Mouse (Mus musculus): ENCODE data around the gene Uhrf1. TPM values are rescaled to one million over a fixed set of nuclear protein-coding genes. Genes with fewer than 3 reads are reported as not detected.

The Uhrf1 gene
- polyA plus RNA-seq, 1 experiment from 2014 or later = 147 TPM

DNA sequence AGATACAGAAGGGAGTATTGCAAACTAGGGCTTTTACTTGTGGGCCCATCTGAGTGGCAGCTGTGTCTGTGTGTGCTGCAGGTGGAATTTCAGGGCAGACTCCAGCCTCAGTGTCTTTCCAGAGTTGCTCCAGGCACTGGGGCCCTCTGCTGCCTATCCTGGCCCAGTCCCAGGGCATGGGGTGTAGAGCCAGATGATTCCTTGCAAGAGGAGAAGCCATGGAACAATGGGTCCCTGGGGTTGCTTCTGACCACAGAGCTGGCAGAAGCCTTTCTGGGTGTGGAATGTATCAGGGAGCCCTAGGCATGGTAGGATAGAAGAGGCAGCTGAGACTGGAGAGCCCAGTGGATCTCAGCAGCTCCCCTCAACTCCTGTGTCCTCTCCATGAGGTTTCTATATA lies 28.1 kb downstream of the Uhrf1 start:
- no peak for ATAC-seq (ENCODE audit: insufficient read depth)
- no peak for DNase-seq
- Histone ChIP-seq H3K27me3 (ENCODE audit: insufficient read depth, low read length) (no peaks in the 10 kb centered on the region), H3K27ac (ENCODE audit: low read depth) (no peak overlapping the region), H3K4me1 (ENCODE audit: insufficient read depth) (no peaks in the 10 kb centered on the region; the same call in 1 of the 2 replicates), H3K36me3 (ENCODE audit: insufficient read depth) (0 out of 2 replicates have a peak, but pooled peaks cover 3% of the 10 kb centered on the region), H3K9ac (no peak overlapping the region; the same call in 1 of the 2 replicates), H3K4me2 (no peak overlapping the region), H3K9me3 (ENCODE audit: low read depth, low read length) (no peaks in the 10 kb centered on the region), H3K4me3 (ENCODE audit: low read depth, low read length) (no peak overlapping the region)
- TF ChIP-seq CTCF (IDR thresholded peaks at IDR 0.05; ENCODE audit: low read depth) = no peak

DNA sequence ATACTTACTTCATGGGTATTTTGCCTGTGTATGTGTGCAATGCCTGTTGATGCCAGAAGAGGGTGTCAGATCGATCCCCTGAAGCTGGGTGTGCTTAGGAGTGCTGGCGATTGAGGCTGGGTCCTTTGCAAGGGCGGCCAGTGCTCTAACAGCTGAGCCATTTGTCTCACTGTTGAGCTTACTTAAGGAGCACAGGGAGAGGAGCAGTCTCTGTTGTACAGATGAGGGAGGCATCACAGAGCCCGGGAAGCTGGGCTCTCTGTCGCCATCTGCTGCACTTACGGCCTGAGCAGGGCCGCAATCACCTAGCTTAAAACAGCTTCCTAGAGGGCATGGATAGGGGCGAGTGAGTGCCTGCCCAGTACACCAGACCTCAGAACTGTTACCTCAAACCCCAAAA lies 29.9 kb downstream of the Uhrf1 start:
- Histone ChIP-seq H3K4me3 (ENCODE audit: low read depth, low read length) (no peak overlapping the region), H3K9me3 (ENCODE audit: low read depth, low read length) (no peaks in the 10 kb centered on the region), H3K27ac (ENCODE audit: low read depth) (no peak overlapping the region), H3K4me2 (no peak overlapping the region), H3K4me1 (ENCODE audit: insufficient read depth) (no peaks in the 10 kb centered on the region), H3K9ac (no peak overlapping the region), H3K27me3 (ENCODE audit: insufficient read depth, low read length) (no peaks in the 10 kb centered on the region), H3K36me3 (ENCODE audit: insufficient read depth) (0 out of 2 replicates have a peak, but pooled peaks cover 3% of the 10 kb centered on the region)
- DNase-seq = peak; percentile 24
- WGBS = 43% methylated on average over 8 of the region's 8 CpGs
- no peak for ATAC-seq (ENCODE audit: insufficient read depth)
- TF ChIP-seq CTCF (IDR thresholded peaks at IDR 0.05; ENCODE audit: low read depth) = peak; percentile 55

DNA sequence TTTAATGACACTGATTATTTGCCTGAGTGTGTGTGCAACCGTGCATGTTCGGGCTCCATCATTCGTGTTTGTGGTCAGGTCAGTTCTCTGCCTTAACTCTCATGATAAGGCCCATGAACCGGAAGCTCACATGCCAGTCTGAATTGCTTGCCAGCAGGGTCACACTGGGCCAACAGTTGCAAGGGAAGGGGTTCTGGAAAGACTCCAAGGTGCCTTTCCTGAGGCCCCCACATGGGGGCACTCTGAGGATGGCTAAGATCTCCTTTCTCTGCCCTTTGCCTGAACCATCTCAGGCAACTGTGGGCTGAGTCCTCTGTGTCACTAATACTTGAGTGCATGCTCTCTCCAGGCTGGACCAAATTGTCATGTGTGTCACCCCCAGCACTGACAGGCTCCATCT lies 34.1 kb downstream of the Uhrf1 start:
- H3K9ac ChIP-seq = no peak overlapping the region
- 38% methylated on average over 4 of the region's 4 CpGs for WGBS
- no peak overlapping the region for H3K4me2 ChIP-seq
- no peaks in the 10 kb centered on the region for H3K9me3 ChIP-seq (ENCODE audit: low read depth, low read length)
- 0 out of 2 replicates have a peak, but pooled peaks cover 3% of the 10 kb centered on the region for H3K36me3 ChIP-seq (ENCODE audit: insufficient read depth)
- peak; percentile 71 for DNase-seq
- no peak overlapping the region for H3K4me3 ChIP-seq (ENCODE audit: low read depth, low read length)
- peak; percentile 62 for TF ChIP-seq CTCF (IDR thresholded peaks at IDR 0.05; ENCODE audit: low read depth)
- no peaks in the 10 kb centered on the region for H3K4me1 ChIP-seq (ENCODE audit: insufficient read depth)
- no peak overlapping the region for H3K27ac ChIP-seq (ENCODE audit: low read depth)
- no peaks in the 10 kb centered on the region for H3K27me3 ChIP-seq (ENCODE audit: insufficient read depth, low read length)
- ATAC-seq (ENCODE audit: insufficient read depth) = peak; percentile 38; the same call in 1 of the 2 replicates

DNA sequence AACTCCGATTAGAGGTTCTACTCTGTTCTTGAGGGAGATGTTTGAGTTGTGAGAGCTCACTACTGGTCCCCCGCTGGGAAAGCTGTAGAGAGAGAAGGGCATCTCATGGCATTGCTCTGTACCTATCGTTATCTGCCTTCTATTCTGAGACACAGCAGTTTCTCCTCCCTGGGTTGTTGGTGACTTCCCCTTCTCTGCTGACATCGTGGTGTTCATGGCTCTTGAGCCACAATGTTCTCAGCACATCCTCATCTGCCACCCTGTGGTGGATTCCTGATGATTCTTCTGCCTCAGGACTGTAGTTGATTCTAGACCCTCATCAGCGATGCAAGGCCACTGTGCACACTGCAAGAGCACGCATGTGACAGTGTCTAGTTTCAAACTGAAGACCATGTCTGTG lies 34.7 kb downstream of the Uhrf1 start:
- DNase-seq (no peak), ATAC-seq (ENCODE audit: insufficient read depth) (no peak)
- Histone ChIP-seq H3K9me3 (ENCODE audit: low read depth, low read length) (no peaks in the 10 kb centered on the region), H3K4me1 (ENCODE audit: insufficient read depth) (no peaks in the 10 kb centered on the region), H3K36me3 (ENCODE audit: insufficient read depth) (0 out of 2 replicates have a peak, but pooled peaks cover 3% of the 10 kb centered on the region), H3K9ac (no peak overlapping the region), H3K27ac (ENCODE audit: low read depth) (no peak overlapping the region), H3K4me3 (ENCODE audit: low read depth, low read length) (no peak overlapping the region), H3K4me2 (no peak overlapping the region), H3K27me3 (ENCODE audit: insufficient read depth, low read length) (no peaks in the 10 kb centered on the region)
- WGBS = 84% methylated on average over 6 of the region's 6 CpGs
- no peak for TF ChIP-seq CTCF (IDR thresholded peaks at IDR 0.05; ENCODE audit: low read depth)

DNA sequence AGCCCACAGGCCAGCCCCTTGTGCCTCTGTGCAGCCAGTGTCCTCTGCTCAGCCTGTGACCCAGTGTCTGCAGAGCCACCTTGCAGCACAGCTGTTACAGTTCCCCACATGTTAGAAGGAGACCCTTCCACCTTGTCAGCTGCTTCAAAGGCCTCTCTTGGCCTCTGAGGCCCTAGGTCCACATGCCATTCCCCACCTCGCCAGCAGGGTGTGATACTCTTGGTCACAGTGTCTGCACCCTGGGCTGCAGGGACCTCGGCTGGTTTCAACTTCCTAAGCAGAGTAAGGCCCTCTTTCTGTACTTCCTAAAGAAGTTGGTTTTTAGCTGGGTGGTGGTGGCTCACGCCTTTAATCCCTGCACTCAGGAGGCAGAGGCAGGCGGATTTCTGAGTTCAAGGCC lies 35.8 kb downstream of the Uhrf1 start:
- DNase-seq (peak; percentile 34), ATAC-seq (ENCODE audit: insufficient read depth) (no peak)
- Histone ChIP-seq H3K36me3 (ENCODE audit: insufficient read depth) (0 out of 2 replicates have a peak, but pooled peaks cover 3% of the 10 kb centered on the region), H3K9me3 (ENCODE audit: low read depth, low read length) (no peaks in the 10 kb centered on the region), H3K4me3 (ENCODE audit: low read depth, low read length) (no peak overlapping the region), H3K4me1 (ENCODE audit: insufficient read depth) (no peaks in the 10 kb centered on the region), H3K4me2 (no peak overlapping the region), H3K27ac (ENCODE audit: low read depth) (no peak overlapping the region), H3K9ac (no peak overlapping the region), H3K27me3 (ENCODE audit: insufficient read depth, low read length) (no peaks in the 10 kb centered on the region)
- 60% methylated on average over 4 of the region's 4 CpGs for WGBS
- peak; percentile 58 for TF ChIP-seq CTCF (IDR thresholded peaks at IDR 0.05; ENCODE audit: low read depth)

DNA sequence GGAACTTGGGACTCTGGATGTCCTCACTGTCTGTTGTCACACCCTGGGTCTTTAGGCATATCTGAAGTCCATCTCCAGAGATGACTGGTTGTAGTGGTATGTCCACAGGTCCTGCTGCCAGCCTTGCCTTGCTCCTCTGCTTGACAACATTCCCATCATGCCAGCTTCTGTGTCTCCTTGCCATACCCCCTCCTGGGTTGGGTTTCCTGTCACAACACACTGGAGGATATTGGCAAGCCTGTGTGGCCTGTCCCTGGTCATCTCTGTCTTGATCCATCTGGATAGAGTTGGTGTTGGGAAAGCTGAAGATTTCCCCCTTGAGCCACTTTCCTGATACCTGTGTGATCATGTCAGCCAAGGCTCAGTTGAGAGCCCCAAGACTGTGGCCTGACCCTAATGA lies 37.6 kb downstream of the Uhrf1 start:
- DNase-seq = no peak
- no peaks in the 10 kb centered on the region for H3K27me3 ChIP-seq (ENCODE audit: insufficient read depth, low read length)
- no peak overlapping the region for H3K4me2 ChIP-seq
- no peak overlapping the region for H3K27ac ChIP-seq (ENCODE audit: low read depth)
- H3K4me3 ChIP-seq (ENCODE audit: low read depth, low read length) = no peak overlapping the region
- no peaks in the 10 kb centered on the region for H3K9me3 ChIP-seq (ENCODE audit: low read depth, low read length)
- no peaks in the 10 kb centered on the region for H3K36me3 ChIP-seq (ENCODE audit: insufficient read depth)
- no peak overlapping the region for H3K9ac ChIP-seq
- ATAC-seq (ENCODE audit: insufficient read depth) = no peak
- no peak for TF ChIP-seq CTCF (IDR thresholded peaks at IDR 0.05; ENCODE audit: low read depth)
- no peaks in the 10 kb centered on the region for H3K4me1 ChIP-seq (ENCODE audit: insufficient read depth)

DNA sequence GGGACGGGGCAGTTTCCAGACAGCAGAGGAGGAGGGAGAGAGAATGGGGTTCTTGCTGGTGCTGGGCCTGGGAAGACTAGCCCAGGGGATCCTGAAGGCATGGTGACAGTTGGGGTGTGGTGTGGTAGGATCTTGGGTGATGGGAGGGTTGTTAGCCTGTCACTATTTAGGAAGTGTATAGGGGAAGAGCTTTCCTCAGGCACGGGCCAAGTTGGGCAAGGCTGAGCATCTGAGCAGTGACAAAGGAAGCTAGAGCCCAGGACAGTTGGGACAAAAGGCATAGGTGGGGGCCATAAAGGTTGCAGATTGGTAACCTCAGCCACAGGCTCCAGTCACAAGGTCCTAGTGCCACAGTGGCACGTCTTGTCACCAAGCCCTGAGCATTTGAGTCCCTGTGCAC lies 40.3 kb downstream of the Uhrf1 start:
- Histone ChIP-seq H3K4me2 (no peak overlapping the region), H3K9me3 (ENCODE audit: low read depth, low read length) (no peaks in the 10 kb centered on the region), H3K27ac (ENCODE audit: low read depth) (no peak overlapping the region), H3K27me3 (ENCODE audit: insufficient read depth, low read length) (no peaks in the 10 kb centered on the region), H3K9ac (no peak overlapping the region), H3K4me1 (ENCODE audit: insufficient read depth) (no peaks in the 10 kb centered on the region), H3K36me3 (ENCODE audit: insufficient read depth) (no peaks in the 10 kb centered on the region), H3K4me3 (ENCODE audit: low read depth, low read length) (no peak overlapping the region)
- no peak for DNase-seq
- no peak for TF ChIP-seq CTCF (IDR thresholded peaks at IDR 0.05; ENCODE audit: low read depth)
- no peak for ATAC-seq (ENCODE audit: insufficient read depth)
- 77% methylated on average over 3 of the region's 3 CpGs for WGBS

DNA sequence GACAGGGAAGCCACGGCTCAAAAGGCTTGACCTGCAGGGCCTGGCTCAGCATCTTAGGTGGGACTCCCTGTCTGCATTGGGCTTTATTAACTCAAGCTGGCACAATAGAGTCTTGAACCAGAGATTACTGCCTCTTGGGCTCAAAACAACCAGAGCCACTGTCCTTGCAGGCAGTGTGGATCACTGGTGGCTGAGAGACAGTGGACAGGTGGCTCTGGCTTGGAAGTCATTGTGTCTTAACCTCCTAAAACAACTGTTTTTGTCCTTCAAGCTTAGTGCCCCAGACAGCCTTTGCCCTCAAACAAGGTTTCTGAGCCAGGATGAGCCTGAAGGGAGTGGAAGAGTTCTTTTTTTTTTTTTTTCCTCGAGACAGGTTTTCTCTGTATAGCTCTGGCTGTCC lies 42.2 kb downstream of the Uhrf1 start:
- Histone ChIP-seq H3K27me3 (ENCODE audit: insufficient read depth, low read length) (no peaks in the 10 kb centered on the region), H3K9ac (no peak overlapping the region), H3K4me1 (ENCODE audit: insufficient read depth) (no peaks in the 10 kb centered on the region), H3K4me2 (no peak overlapping the region), H3K9me3 (ENCODE audit: low read depth, low read length) (no peaks in the 10 kb centered on the region), H3K27ac (ENCODE audit: low read depth) (no peak overlapping the region), H3K36me3 (ENCODE audit: insufficient read depth) (no peaks in the 10 kb centered on the region), H3K4me3 (ENCODE audit: low read depth, low read length) (no peak overlapping the region)
- DNase-seq (no peak), ATAC-seq (ENCODE audit: insufficient read depth) (no peak)
- WGBS = 67% methylated on average over 2 of the region's 2 CpGs
- TF ChIP-seq CTCF (IDR thresholded peaks at IDR 0.05; ENCODE audit: low read depth) = no peak

All from lung, embryonic 14.5 days (tissue).